ENCODE assay signal across 9 mouse cellular contexts in genomic region chr11:115202316-115202715, GRCm38 (mm10). TPM values are rescaled to one million over a fixed set of nuclear protein-coding genes. Genes with fewer than 3 reads are reported as not detected.
DNase-seq lines count a peak whose midpoint lies in the region; ATAC-seq and TF ChIP-seq lines count a peak whose summit lies in the region.
"Had no signal": no experiment of that assay in that cellular context is flagged by ENCODE, and none has a peak within 500 bp of the region (broad histone marks: within the 10 kb centered on the region; RNA-seq: fewer than 3 reads in every experiment).

No protein-coding gene starts in this region.

- peak; percentile 78 for TF ChIP-seq CTCF in G1E (IDR thresholded peaks at IDR 0.05; ENCODE audit: low read depth, low read length)
- TF ChIP-seq CTCF in forebrain, postnatal 0 days (IDR thresholded peaks at IDR 0.05; ENCODE audit: low read depth): peak; percentile 98

- DNase-seq in G1E (ENCODE audit: low spot score): peak; percentile 70
- DNase-seq in cerebellum, adult 18-20 months: peak; percentile 96 to 97
- DNase-seq in forebrain, postnatal 0 days: peak; percentile 90
- DNase-seq in hindbrain, embryonic 11.5 days (ENCODE audit: low spot score): peak; percentile 88
- peak; percentile 80 to 87 for DNase-seq in layer of hippocampus, postnatal 14 days (ENCODE audit: low spot score in 2 of 2)
- DNase-seq in lung, postnatal 25 days (ENCODE audit: low spot score): peak; percentile 80
- peak; percentile 84 for DNase-seq in retina, postnatal 1 day
- DNase-seq in thymus, postnatal 36 days: peak; percentile 80 to 82

- H3K9ac ChIP-seq in forebrain, postnatal 0 days: no peak overlapping the region
- H3K9ac ChIP-seq in hindbrain, embryonic 11.5 days (ENCODE audit: low read depth, low read length): no peak overlapping the region
- H3K9ac ChIP-seq: heart, embryonic 13.5 days had no signal

- H3K4me1 ChIP-seq in G1E (ENCODE audit: insufficient read depth, low read depth, low read length): peaks cover 55% of the 10 kb centered on the region
- H3K4me1 ChIP-seq in forebrain, postnatal 0 days (ENCODE audit: insufficient read depth): no peaks in the 10 kb centered on the region
- peaks cover 6% of the 10 kb centered on the region for H3K4me1 ChIP-seq in hindbrain, embryonic 11.5 days (replicated peaks; ENCODE audit: control insufficient read depth, insufficient read depth, low read length)
- H3K4me1 ChIP-seq: heart, embryonic 13.5 days had no signal

- H3K4me2 ChIP-seq in forebrain, postnatal 0 days (ENCODE audit: low read depth): no peak overlapping the region
- H3K4me2 ChIP-seq in hindbrain, embryonic 11.5 days (replicated peaks; ENCODE audit: low read depth, low read length): no peak overlapping the region
- H3K4me2 ChIP-seq: heart, embryonic 13.5 days had no signal

- no peaks in the 10 kb centered on the region for H3K27me3 ChIP-seq in G1E (ENCODE audit: insufficient read depth, low read length)
- H3K27me3 ChIP-seq in forebrain, postnatal 0 days (ENCODE audit: insufficient read depth, low read length): no peaks in the 10 kb centered on the region
- H3K27me3 ChIP-seq in hindbrain, embryonic 11.5 days (ENCODE audit: control insufficient read depth, insufficient read depth, low read length): no peaks in the 10 kb centered on the region

- H3K27ac ChIP-seq in forebrain, postnatal 0 days (ENCODE audit: low read depth, low read length): no peak overlapping the region
- no peak overlapping the region for H3K27ac ChIP-seq in hindbrain, embryonic 11.5 days (ENCODE audit: low read depth, low read length)
- H3K27ac ChIP-seq: heart, embryonic 13.5 days had no signal

- peaks cover 99% of the 10 kb centered on the region for H3K36me3 ChIP-seq in G1E (replicated peaks)
- peaks cover 38% of the 10 kb centered on the region for H3K36me3 ChIP-seq in forebrain, postnatal 0 days (ENCODE audit: insufficient read depth)
- no peaks in the 10 kb centered on the region; the same call in 1 of the 2 replicates for H3K36me3 ChIP-seq in hindbrain, embryonic 11.5 days (ENCODE audit: control insufficient read depth, insufficient read depth, low read length)

- peak; percentile 65 for ATAC-seq in G1E (ENCODE audit: extremely low read depth, insufficient number of reproducible peaks, low FRiP score, poor library complexity, severe bottlenecking)
- peak; percentile 94 for ATAC-seq in forebrain, postnatal 0 days
- peak; percentile 61 for ATAC-seq in hindbrain, embryonic 11.5 days (ENCODE audit: low FRiP score)

- no peak overlapping the region for H3K4me3 ChIP-seq in G1E (ENCODE audit: low read depth, low read length)
- H3K4me3 ChIP-seq in forebrain, postnatal 0 days (ENCODE audit: low read depth, low read length): no peak overlapping the region
- no peak overlapping the region for H3K4me3 ChIP-seq in hindbrain, embryonic 11.5 days (ENCODE audit: low read depth, low read length)
- H3K4me3 ChIP-seq: heart, embryonic 13.5 days had no signal

- H3K9me3 ChIP-seq in G1E (replicated peaks): no peaks in the 10 kb centered on the region
- no peaks in the 10 kb centered on the region for H3K9me3 ChIP-seq in forebrain, postnatal 0 days (ENCODE audit: low read length)
- H3K9me3 ChIP-seq in hindbrain, embryonic 11.5 days (ENCODE audit: control insufficient read depth, low read length): no peaks in the 10 kb centered on the region
- H3K9me3 ChIP-seq: heart, embryonic 13.5 days had no signal

- 15% methylated on average over 12 of the region's 12 CpGs for WGBS in forebrain, postnatal 0 days
- 12% methylated on average over 12 of the region's 12 CpGs for WGBS in hindbrain, embryonic 11.5 days

RNA-seq across cellular contexts. Expression of gene Nat9, which starts 14.7 kb away (rescaled TPM):
- total RNA-seq in G1E (2014; fragmentation: Nextera tagmentation) (18.0 and 21.1 TPM in 2 replicates), G1E (2017) (26.5 and 38.3 TPM in 2 replicates)
- 23.2 and 23.7 TPM in 2 replicates for polyA plus RNA-seq in G1E (2012)
- 19.2 and 20.3 TPM in 2 replicates for total RNA-seq in forebrain, postnatal 0 days (2014; rRNA removed)
- 17.7 and 18.6 TPM in 2 replicates for polyA plus RNA-seq in forebrain, postnatal 0 days (2015; fragmentation: Nextera tagmentation; extraction: Ambion mirVana)
- polyA plus RNA-seq in hindbrain, embryonic 11.5 days (2014; fragmentation: Nextera tagmentation; extraction: Ambion mirVana): 19.5 and 20.1 TPM in 2 replicates
- 10 to 100 TPM; 19.3 to 19.9 TPM for total RNA-seq in layer of hippocampus, postnatal 14 days (2021)

RNA-seq across cellular contexts. Expression of gene Tmem104, which starts 15.0 kb away (rescaled TPM):
- total RNA-seq in G1E (2014; fragmentation: Nextera tagmentation) (14.7 and 17.3 TPM in 2 replicates), G1E (2017) (2.6 and 4.2 TPM in 2 replicates)
- 16.3 and 23.2 TPM in 2 replicates for polyA plus RNA-seq in G1E (2012)
- total RNA-seq in forebrain, postnatal 0 days (2014; rRNA removed): 5.4 and 7.6 TPM in 2 replicates
- 8.8 and 9.9 TPM in 2 replicates for polyA plus RNA-seq in forebrain, postnatal 0 days (2015; fragmentation: Nextera tagmentation; extraction: Ambion mirVana)
- polyA plus RNA-seq in hindbrain, embryonic 11.5 days (2014; fragmentation: Nextera tagmentation; extraction: Ambion mirVana): 7.2 and 7.3 TPM in 2 replicates
- 10 to 100 TPM; 15.0 to 21.2 TPM for total RNA-seq in layer of hippocampus, postnatal 14 days (2021)

RNA-seq across cellular contexts. Expression of gene Slc9a3r1, which starts 39.2 kb away (rescaled TPM):
- total RNA-seq in G1E (2014; fragmentation: Nextera tagmentation) (57.3 and 65.0 TPM in 2 replicates), G1E (2017) (91.5 and 94.5 TPM in 2 replicates)
- polyA plus RNA-seq in G1E (2012): 285 and 357 TPM in 2 replicates
- total RNA-seq in forebrain, postnatal 0 days (2014; rRNA removed): 44.2 and 48.5 TPM in 2 replicates
- polyA plus RNA-seq in forebrain, postnatal 0 days (2015; fragmentation: Nextera tagmentation; extraction: Ambion mirVana): 68.4 and 73.9 TPM in 2 replicates
- 29.5 and 33.7 TPM in 2 replicates for polyA plus RNA-seq in hindbrain, embryonic 11.5 days (2014; fragmentation: Nextera tagmentation; extraction: Ambion mirVana)
- 10 to 100 TPM; 79.3 to 82.2 TPM for total RNA-seq in layer of hippocampus, postnatal 14 days (2021)
